Mouse (Mus musculus) lung, postnatal 0 days (tissue): ENCODE data around the gene Olfm2. TPM values are rescaled to one million over a fixed set of nuclear protein-coding genes. Genes with fewer than 3 reads are reported as not detected.

Source experiments
- ATAC-seq: fragments of 200-750 bp; cut with Nextera tagmentation; 2 replicates; pipeline ENCODE4 v1.8.0; 2017; ENCODE audit warnings: moderate library complexity
- DNase-seq: peaks from one replicate; pipeline ENCODE4 v3.0.0-alpha.2; 2016; ENCODE audit warnings: low spot score
- H3K27ac ChIP-seq: fragments of 300-500 bp; sonication (generic); 2 replicates; pipeline ENCODE4 v1.5.1; 2014; ENCODE audit warnings: antibody characterized with exemption, mild to moderate bottlenecking, low read length, mixed read lengths
- H3K27me3 ChIP-seq: fragments of 300-500 bp; sonication (generic); replicated peaks from 2 replicates; pipeline ENCODE4 v1.6.1; 2014; ENCODE audit warnings: low read length, mixed read lengths; ENCODE audit not compliant: insufficient read depth
- H3K36me3 ChIP-seq: fragments of 300-500 bp; sonication (generic); 2 replicates; pipeline ENCODE4 v1.6.1; 2014; ENCODE audit warnings: low read length, mixed read lengths; ENCODE audit not compliant: insufficient read depth
- H3K4me1 ChIP-seq: fragments of 300-500 bp; sonication (generic); 2 replicates; pipeline ENCODE4 v1.6.1; 2014; ENCODE audit warnings: antibody characterized with exemption, low read depth, low read length, mixed read lengths; ENCODE audit not compliant: insufficient read depth
- H3K4me2 ChIP-seq: fragments of 300-500 bp; sonication (generic); replicated peaks from 2 replicates; pipeline ENCODE4 v1.6.1; 2014; ENCODE audit warnings: low read depth, mild to moderate bottlenecking, low read length, moderate library complexity, mixed read lengths
- H3K4me3 ChIP-seq: fragments of 300-500 bp; sonication (generic); 2 replicates; pipeline ENCODE4 v1.5.1; 2014; ENCODE audit warnings: low read depth, low read length
- H3K9ac ChIP-seq: fragments of 300-500 bp; sonication (generic); replicated peaks from 2 replicates; pipeline ENCODE4 v1.6.1; 2014; ENCODE audit warnings: low read depth, mild to moderate bottlenecking
- H3K9me3 ChIP-seq: fragments of 300-500 bp; sonication (generic); 2 replicates; pipeline ENCODE4 v1.6.1; 2016; ENCODE audit warnings: low read length, mixed read lengths
- CTCF ChIP-seq: IDR thresholded peaks from 2 replicates; pipeline ENCODE4 v1.5.1; 2016; ENCODE audit warnings: antibody characterized with exemption, mild to moderate bottlenecking
- EP300 ChIP-seq: IDR thresholded peaks from 2 replicates; pipeline ENCODE4 v1.6.1; 2016; ENCODE audit warnings: antibody characterized with exemption, mild to moderate bottlenecking, control low read depth
- WGBS: fragments of 180-500 bp; shearing (Covaris S2); extraction: QIAGEN DNeasy Blood & Tissue Kit; methylation state at CpG from one replicate; pipeline ENCODE4 v1.1.7; 2014; 5-methylcytosine and 5-hydroxymethylcytosine counted together
- polyA plus RNA-seq: library from polyadenylated mRNA; unstranded; fragments of >200 nt; fragmentation: Nextera tagmentation; extraction: Ambion mirVana; gene quantifications from 2 replicates; pipeline ENCODE4 v1.2.1, GENCODE M21; 2015

The Olfm2 gene
- polyA plus RNA-seq, 1 experiment from 2014 or later: 0.36 TPM

GRCm38 (mm10) chr9:20781286-20781685, 35.1 kb upstream of the Olfm2 start:
- Histone ChIP-seq H3K36me3 (no peaks in the 10 kb centered on the region), H3K27ac (no peak overlapping the region), H3K4me3 (no peak overlapping the region), H3K27me3 (no peaks in the 10 kb centered on the region), H3K4me2 (no peak overlapping the region), H3K9ac (no peak overlapping the region), H3K4me1 (no peaks in the 10 kb centered on the region), H3K9me3 (no peaks in the 10 kb centered on the region; the same call in 1 of the 2 replicates)
- TF ChIP-seq CTCF (no peak), EP300 (no peak)
- WGBS: 84% methylated on average over 3 of the region's 3 CpGs
- ATAC-seq (no peak), DNase-seq (peak; percentile 5)

- 74% methylated on average over 2 of the region's 2 CpGs for WGBS
- Histone ChIP-seq H3K27ac (no peak overlapping the region), H3K9ac (no peak overlapping the region), H3K4me2 (no peak overlapping the region), H3K9me3 (no peaks in the 10 kb centered on the region), H3K4me1 (no peaks in the 10 kb centered on the region), H3K36me3 (no peaks in the 10 kb centered on the region), H3K27me3 (no peaks in the 10 kb centered on the region), H3K4me3 (no peak overlapping the region)
- no peak for ATAC-seq
- no peak for DNase-seq
- TF ChIP-seq EP300 (no peak), CTCF (no peak)
These were observed 19.1 kb upstream of the Olfm2 start for GRCm38 (mm10) chr9:20765274-20765673.

- TF ChIP-seq EP300: no peak
- no peak for TF ChIP-seq CTCF
- Histone ChIP-seq H3K27me3 (no peaks in the 10 kb centered on the region), H3K27ac (no peak overlapping the region), H3K9ac (no peak overlapping the region), H3K4me3 (no peak overlapping the region), H3K4me2 (no peak overlapping the region), H3K4me1 (no peaks in the 10 kb centered on the region), H3K36me3 (no peaks in the 10 kb centered on the region), H3K9me3 (no peaks in the 10 kb centered on the region)
- ATAC-seq (no peak), DNase-seq (no peak)
- 86% methylated on average over 1 of the region's 1 CpGs for WGBS
These were observed 16.9 kb upstream of the Olfm2 start for GRCm38 (mm10) chr9:20763099-20763498.

GRCm38 (mm10) chr9:20762197-20762961, 16.2 kb upstream of the Olfm2 start:
- no peak for TF ChIP-seq CTCF
- TF ChIP-seq EP300: no peak
- no peak for DNase-seq
- Histone ChIP-seq H3K27ac (no peak overlapping the region), H3K27me3 (no peaks in the 10 kb centered on the region), H3K36me3 (no peaks in the 10 kb centered on the region), H3K4me1 (no peaks in the 10 kb centered on the region), H3K9me3 (no peaks in the 10 kb centered on the region), H3K9ac (no peak overlapping the region), H3K4me2 (no peak overlapping the region), H3K4me3 (no peak overlapping the region)
- no peak for ATAC-seq
- WGBS: 52% methylated on average over 7 of the region's 7 CpGs

DNA sequence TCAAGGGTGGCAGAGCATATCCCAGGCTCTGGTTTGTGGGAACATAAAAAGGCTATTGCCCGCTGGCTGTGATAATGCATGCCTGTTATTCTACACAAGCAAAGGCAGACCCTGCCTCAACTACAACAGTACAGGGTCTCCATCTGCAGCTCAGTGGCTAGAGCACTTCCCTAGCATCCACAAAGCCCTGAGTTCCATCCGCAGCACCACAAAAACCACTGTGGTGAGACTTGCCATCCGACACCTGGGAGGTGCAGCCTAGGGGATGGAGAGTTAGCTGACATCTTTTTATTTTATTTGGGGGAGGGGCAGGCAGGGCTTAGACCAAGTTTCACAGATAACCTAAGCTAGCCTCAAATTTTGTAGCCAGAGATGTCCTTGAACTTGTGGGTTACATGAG, 15.2 kb upstream of the Olfm2 start:
- 62% methylated on average over 3 of the region's 3 CpGs for WGBS
- H3K9ac ChIP-seq: no peak overlapping the region

DNA sequence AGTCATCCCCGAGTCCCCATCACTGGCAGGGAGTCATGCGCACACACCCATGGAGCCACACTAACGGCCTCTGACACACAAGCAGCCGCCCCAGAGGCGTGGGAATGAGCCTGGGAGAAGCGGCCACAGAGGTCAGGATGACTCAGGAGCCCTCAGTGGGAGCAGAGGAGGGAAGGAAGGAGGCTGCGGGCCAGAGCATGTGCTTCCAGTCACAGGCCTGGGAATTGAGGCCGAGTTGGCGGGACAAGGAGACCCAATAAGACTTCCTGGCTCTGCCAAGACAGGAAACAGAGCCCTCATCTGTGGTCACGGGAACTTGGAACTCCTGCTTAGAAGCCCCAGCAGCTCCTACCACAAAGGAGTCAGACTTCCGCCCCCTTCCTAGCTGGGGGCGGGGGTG, 14.7 kb upstream of the Olfm2 start:
- peak; percentile 11 for DNase-seq
- Histone ChIP-seq H3K9ac (no peak overlapping the region), H3K4me1 (no peaks in the 10 kb centered on the region), H3K4me3 (no peak overlapping the region), H3K27me3 (no peaks in the 10 kb centered on the region), H3K9me3 (no peaks in the 10 kb centered on the region), H3K27ac (no peak overlapping the region), H3K4me2 (no peak overlapping the region), H3K36me3 (no peaks in the 10 kb centered on the region)
- peak; percentile 62 for ATAC-seq
- TF ChIP-seq EP300 (no peak), CTCF (no peak)
- WGBS: 40% methylated on average over 12 of the region's 12 CpGs

More for the DNA sequence above, 15.2 kb upstream of the Olfm2 start:
- no peak for DNase-seq
- TF ChIP-seq EP300 (no peak), CTCF (no peak)
- no peaks in the 10 kb centered on the region for H3K4me1 ChIP-seq
- H3K4me3 ChIP-seq: no peak overlapping the region
- no peaks in the 10 kb centered on the region for H3K36me3 ChIP-seq
- ATAC-seq: no peak
- H3K9me3 ChIP-seq: no peaks in the 10 kb centered on the region
- no peak overlapping the region for H3K4me2 ChIP-seq
- H3K27me3 ChIP-seq: no peaks in the 10 kb centered on the region
- H3K27ac ChIP-seq: no peak overlapping the region

- no peaks in the 10 kb centered on the region for H3K9me3 ChIP-seq
- no peak overlapping the region for H3K9ac ChIP-seq
- DNase-seq (no peak), ATAC-seq (no peak)
- H3K27ac ChIP-seq: no peak overlapping the region
- H3K4me3 ChIP-seq: no peak overlapping the region
- H3K4me1 ChIP-seq: no peaks in the 10 kb centered on the region
- H3K4me2 ChIP-seq: no peak overlapping the region
- H3K27me3 ChIP-seq: no peaks in the 10 kb centered on the region
- WGBS: 86% methylated on average over 6 of the region's 6 CpGs
- no peak for TF ChIP-seq EP300
- TF ChIP-seq CTCF: no peak
- no peaks in the 10 kb centered on the region for H3K36me3 ChIP-seq
These were observed 12.7 kb upstream of the Olfm2 start for GRCm38 (mm10) chr9:20758896-20759295.
